Mouse (Mus musculus) midbrain, embryonic 14.5 days (tissue): ENCODE measurements around the gene Adora2b. TPM values are rescaled to one million over a fixed set of nuclear protein-coding genes. Genes with fewer than 3 reads are reported as not detected.
A peak's percentile ranks its signal among the peaks of the same experiment; 100 is the strongest.

ENCODE experiments used
- ATAC-seq: fragments of 200-750 bp; cut with Nextera tagmentation; 2 replicates; pipeline ENCODE4 v1.8.0; 2017; ENCODE audit warnings: moderate number of reproducible peaks, moderate library complexity; ENCODE audit not compliant: low FRiP score, low TSS enrichment
- DNase-seq: peaks from one replicate; pipeline ENCODE4 v3.0.0-alpha.2; 2015
- H3K27ac ChIP-seq: fragments of 300-500 bp; sonication (generic); replicated peaks from 2 replicates; pipeline ENCODE4 v1.5.1; 2014; ENCODE audit warnings: mild to moderate bottlenecking, low read depth, low read length, moderate library complexity
- H3K27me3 ChIP-seq: fragments of 300-500 bp; sonication (generic); 2 replicates; pipeline ENCODE4 v1.6.1; 2014; ENCODE audit warnings: low read length, control low read depth, mixed read lengths; ENCODE audit not compliant: control insufficient read depth, insufficient read depth
- H3K36me3 ChIP-seq: fragments of 300-500 bp; sonication (generic); 2 replicates; pipeline ENCODE4 v1.6.1; 2014; ENCODE audit warnings: low read length, control low read depth; ENCODE audit not compliant: control insufficient read depth, insufficient read depth
- H3K4me1 ChIP-seq: fragments of 300-500 bp; sonication (generic); 2 replicates; pipeline ENCODE4 v1.6.1; 2014; ENCODE audit warnings: mild to moderate bottlenecking, antibody characterized with exemption, low read length, control low read depth; ENCODE audit not compliant: control insufficient read depth, insufficient read depth
- H3K4me2 ChIP-seq: fragments of 300-500 bp; sonication (generic); 2 replicates; pipeline ENCODE4 v1.6.1; 2014; ENCODE audit warnings: mild to moderate bottlenecking, low read length, moderate library complexity
- H3K4me3 ChIP-seq: fragments of 300-500 bp; sonication (generic); replicated peaks from 2 replicates; pipeline ENCODE4 v1.5.1; 2014; ENCODE audit warnings: low read depth, low read length
- H3K9ac ChIP-seq: fragments of 300-500 bp; sonication (generic); replicated peaks from 2 replicates; pipeline ENCODE4 v1.6.1; 2014; ENCODE audit warnings: mild to moderate bottlenecking, low read length, moderate library complexity
- H3K9me3 ChIP-seq: fragments of 300-500 bp; sonication (generic); 2 replicates; pipeline ENCODE4 v1.6.1; 2016; ENCODE audit warnings: low read length, control low read depth, mixed read lengths; ENCODE audit not compliant: control insufficient read depth
- WGBS: fragments of 180-500 bp; shearing (Covaris S2); extraction: QIAGEN DNeasy Blood & Tissue Kit; methylation state at CpG from one replicate; pipeline ENCODE4 v1.1.7; 2014; 5-methylcytosine and 5-hydroxymethylcytosine counted together
- polyA plus RNA-seq: library from polyadenylated mRNA; unstranded; fragments of >200 nt; fragmentation: Nextera tagmentation; extraction: Ambion mirVana; gene quantifications from 2 replicates; pipeline ENCODE4 v1.2.1, GENCODE M21; 2014

The Adora2b gene
- polyA plus RNA-seq, 1 experiment from 2014 or later: 3.1 TPM

- H3K36me3 ChIP-seq: no peaks in the 10 kb centered on the region
- H3K9ac ChIP-seq: peak overlapping the region; percentile 44
- peak overlapping the region; percentile 99 for H3K4me2 ChIP-seq
- peak overlapping the region; percentile 62 for H3K4me3 ChIP-seq
- DNase-seq (peak; percentile 28), ATAC-seq (no peak)
- WGBS: 2% methylated on average over 35 of the region's 35 CpGs
- no peaks in the 10 kb centered on the region for H3K9me3 ChIP-seq
- 0 out of 2 replicates have a peak, but pooled peaks cover 10% of the 10 kb centered on the region for H3K4me1 ChIP-seq
- no peak overlapping the region for H3K27ac ChIP-seq
- peaks cover 29% of the 10 kb centered on the region for H3K27me3 ChIP-seq
Measured at GRCm38 (mm10) chr11:62249266-62250037, 668 bp downstream of the Adora2b start.

- Histone ChIP-seq H3K36me3 (no peaks in the 10 kb centered on the region), H3K27me3 (peaks cover 29% of the 10 kb centered on the region), H3K4me1 (0 out of 2 replicates have a peak, but pooled peaks cover 10% of the 10 kb centered on the region), H3K9ac (no peak overlapping the region), H3K4me3 (no peak overlapping the region), H3K4me2 (no peak overlapping the region), H3K27ac (no peak overlapping the region), H3K9me3 (no peaks in the 10 kb centered on the region)
- ATAC-seq (no peak), DNase-seq (no peak)
- 80% methylated on average over 11 of the region's 11 CpGs for WGBS
Measured at GRCm38 (mm10) chr11:62251047-62251446, 2.3 kb downstream of the Adora2b start.

GRCm38 (mm10) chr11:62253380-62253779 is 4.6 kb downstream of the Adora2b start:
- Histone ChIP-seq H3K27ac (no peak overlapping the region), H3K27me3 (peaks cover 23% of the 10 kb centered on the region), H3K4me1 (0 out of 2 replicates have a peak, but pooled peaks cover 7% of the 10 kb centered on the region), H3K36me3 (no peaks in the 10 kb centered on the region), H3K9ac (no peak overlapping the region), H3K4me3 (no peak overlapping the region), H3K9me3 (no peaks in the 10 kb centered on the region), H3K4me2 (no peak overlapping the region)
- WGBS: 82% methylated on average over 5 of the region's 5 CpGs
- ATAC-seq (no peak), DNase-seq (no peak)

- H3K27ac ChIP-seq: no peak overlapping the region
- H3K27me3 ChIP-seq: no peaks in the 10 kb centered on the region
- no peak overlapping the region for H3K4me3 ChIP-seq
- no peaks in the 10 kb centered on the region for H3K36me3 ChIP-seq
- ATAC-seq (no peak), DNase-seq (peak; percentile 7)
- 0 out of 2 replicates have a peak, but pooled peaks cover 2% of the 10 kb centered on the region for H3K4me1 ChIP-seq
- no peak overlapping the region for H3K9ac ChIP-seq
- no peaks in the 10 kb centered on the region for H3K9me3 ChIP-seq
- 51% methylated on average over 5 of the region's 5 CpGs for WGBS
- no peak overlapping the region for H3K4me2 ChIP-seq
Measured at GRCm38 (mm10) chr11:62259214-62259613, 10.4 kb downstream of the Adora2b start.

- no peak overlapping the region for H3K4me3 ChIP-seq
- peaks cover 17% of the 10 kb centered on the region; the same call in 1 of the 2 replicates for H3K4me1 ChIP-seq
- 83% methylated on average over 7 of the region's 7 CpGs for WGBS
- H3K27ac ChIP-seq: no peak overlapping the region
- H3K27me3 ChIP-seq: no peaks in the 10 kb centered on the region
- H3K4me2 ChIP-seq: no peak overlapping the region
- ATAC-seq: no peak
- DNase-seq: peak; percentile 13
- no peak overlapping the region for H3K9ac ChIP-seq
- H3K9me3 ChIP-seq: no peaks in the 10 kb centered on the region
- no peaks in the 10 kb centered on the region for H3K36me3 ChIP-seq
Measured at GRCm38 (mm10) chr11:62263599-62263998, 14.8 kb downstream of the Adora2b start.

GRCm38 (mm10) chr11:62264018-62264417 is 15.2 kb downstream of the Adora2b start:
- H3K4me1 ChIP-seq: peaks cover 17% of the 10 kb centered on the region; the same call in 1 of the 2 replicates
- H3K9me3 ChIP-seq: no peaks in the 10 kb centered on the region
- ATAC-seq: no peak
- H3K27me3 ChIP-seq: no peaks in the 10 kb centered on the region
- H3K4me3 ChIP-seq: no peak overlapping the region
- no peaks in the 10 kb centered on the region for H3K36me3 ChIP-seq
- no peak overlapping the region for H3K27ac ChIP-seq
- H3K4me2 ChIP-seq: no peak overlapping the region
- 73% methylated on average over 7 of the region's 7 CpGs for WGBS
- no peak overlapping the region for H3K9ac ChIP-seq
- no peak for DNase-seq

- peaks cover 15% of the 10 kb centered on the region; the same call in 1 of the 2 replicates for H3K4me1 ChIP-seq
- WGBS: 29% methylated on average over 7 of the region's 7 CpGs
- no peaks in the 10 kb centered on the region for H3K9me3 ChIP-seq
- H3K4me2 ChIP-seq: no peak overlapping the region
- H3K36me3 ChIP-seq: no peaks in the 10 kb centered on the region
- no peak overlapping the region for H3K4me3 ChIP-seq
- no peak overlapping the region for H3K9ac ChIP-seq
- H3K27ac ChIP-seq: no peak overlapping the region
- DNase-seq (peak; percentile 27), ATAC-seq (no peak)
- H3K27me3 ChIP-seq: no peaks in the 10 kb centered on the region
Measured at GRCm38 (mm10) chr11:62265642-62266041, 16.9 kb downstream of the Adora2b start.

GRCm38 (mm10) chr11:62266466-62267214 is 17.9 kb downstream of the Adora2b start:
- no peak for ATAC-seq
- Histone ChIP-seq H3K36me3 (no peaks in the 10 kb centered on the region), H3K9me3 (no peaks in the 10 kb centered on the region), H3K4me1 (peaks cover 15% of the 10 kb centered on the region; the same call in 1 of the 2 replicates), H3K4me3 (no peak overlapping the region), H3K27ac (no peak overlapping the region; the same call in 1 of the 2 replicates), H3K4me2 (peak overlapping the region; percentile 12; the same call in 1 of the 2 replicates), H3K27me3 (no peaks in the 10 kb centered on the region), H3K9ac (no peak overlapping the region; the same call in 1 of the 2 replicates)
- WGBS: 30% methylated on average over 17 of the region's 17 CpGs
- peak; percentile 51 for DNase-seq
